Mouse (Mus musculus) v-Abl transformed pro-B cells (cell line): ENCODE data around the gene Cdc26.

Experiments used
- in situ Hi-C, 2 experiments: fragments of 400-800 bp; cut with MboI; formaldehyde crosslinking; loops; one replicate each; pipeline ENCODE4 v1.15.1; 2025; ENCODE audit not compliant: unreplicated experiment in 2 of 2

Cdc26 gene

DNA sequence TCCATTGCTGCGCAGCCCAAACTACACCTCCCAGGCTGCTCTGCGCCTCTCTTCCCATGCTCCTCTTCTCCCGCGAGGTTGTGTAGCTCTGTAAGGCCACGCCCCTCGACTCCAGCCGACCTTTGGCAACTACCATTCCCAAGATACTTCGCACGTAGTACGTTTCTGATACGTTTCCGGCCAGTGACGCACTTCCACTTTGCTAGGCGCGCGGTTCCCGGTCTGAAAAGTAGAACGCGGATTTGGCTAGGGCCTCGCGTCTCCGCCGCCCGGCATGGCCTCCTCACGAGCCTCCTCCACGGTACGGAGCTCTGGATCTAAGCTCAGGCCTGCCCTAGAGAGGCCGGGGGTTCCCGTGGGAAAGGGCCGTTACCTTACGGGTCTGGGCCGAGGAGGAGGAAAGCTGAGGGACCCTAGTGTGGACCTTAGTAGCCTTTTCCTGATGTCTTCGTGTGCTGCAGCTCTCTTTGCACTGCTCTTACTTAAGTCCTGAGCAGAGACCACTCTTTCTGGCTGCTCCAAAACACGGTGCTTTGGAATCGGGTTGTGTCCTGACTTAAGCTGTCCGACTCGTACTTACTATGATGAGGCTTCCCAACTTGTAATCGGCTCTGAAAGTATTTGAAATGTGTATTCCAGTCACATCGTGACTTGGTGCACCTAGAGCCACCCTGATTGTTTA lies at the start of gene Cdc26, which contains the start of gene Prpf4:
Gene Cdc26, minus strand, starts transcription at position 42 of the 682 bp plus-strand sequence.
Gene Prpf4, plus strand, starts transcription at position 197 of the 682 bp plus-strand sequence.
- in situ Hi-C loops = loop anchor here in 1 of 2 experiments (10.0 kb wide), 1 partner anchor 124 kb away; no protein-coding TSS in a partner anchor

DNA sequence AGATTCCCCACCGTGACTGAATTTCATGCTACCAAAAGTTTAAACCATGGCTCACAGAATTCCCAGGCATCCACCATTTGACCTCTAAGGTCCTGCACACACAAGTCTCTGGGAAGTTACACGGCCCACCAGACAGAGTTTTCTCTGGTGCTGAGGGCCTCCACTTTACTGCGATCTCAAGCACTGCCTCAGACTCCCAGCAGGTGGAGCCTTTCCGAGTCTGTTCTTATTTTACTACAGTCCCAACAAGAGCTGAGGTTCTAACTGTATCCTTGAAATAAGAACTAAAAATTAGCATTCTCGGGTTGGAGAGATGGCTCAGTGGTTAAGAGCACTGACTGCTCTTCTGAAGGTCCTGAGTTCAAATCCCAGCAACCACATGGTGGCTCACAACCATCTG lies 46.6 kb upstream of the Cdc26 start:
- in situ Hi-C loops = no loop called here

DNA sequence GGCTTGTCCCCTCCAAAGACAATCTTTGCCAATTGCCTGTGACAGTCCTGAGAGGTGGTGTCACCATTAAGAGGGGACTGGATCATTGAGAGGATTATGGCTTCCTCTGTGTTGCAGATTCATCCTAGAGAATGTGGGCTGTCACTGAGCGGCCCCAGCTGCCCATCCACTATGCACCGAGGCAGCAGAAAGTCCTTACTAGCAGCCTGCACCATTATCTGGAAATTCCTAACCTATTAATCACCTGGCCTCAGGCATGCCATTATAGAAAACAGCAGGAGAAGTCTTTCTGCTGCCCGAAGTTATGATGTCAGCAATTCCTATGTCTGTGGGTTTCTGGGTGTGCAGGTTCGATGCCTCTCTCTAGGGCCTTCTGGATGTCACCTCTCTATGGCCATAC lies 32.5 kb upstream of the Cdc26 start:
- in situ Hi-C loops = no loop called here

DNA sequence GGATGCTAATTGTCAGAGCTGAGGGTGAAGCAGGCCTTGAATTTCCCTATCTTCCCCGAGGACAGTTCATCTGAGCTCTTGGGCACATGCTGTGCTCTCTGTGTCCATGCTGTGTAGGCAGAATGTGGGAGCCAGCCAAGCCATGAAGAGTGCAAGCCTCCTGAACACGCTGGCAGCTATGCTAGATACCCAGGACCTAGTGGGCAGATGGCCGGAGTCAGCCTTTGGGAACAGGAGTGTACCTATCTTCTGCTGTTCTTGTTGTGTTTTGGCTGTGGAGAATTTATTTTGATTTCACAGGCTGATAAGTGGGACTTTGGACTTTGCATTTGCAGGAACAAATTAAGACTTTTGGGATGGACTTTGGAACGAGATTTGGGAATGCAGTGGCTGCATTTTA lies 32.1 kb upstream of the Cdc26 start:
- in situ Hi-C loops = no loop called here

DNA sequence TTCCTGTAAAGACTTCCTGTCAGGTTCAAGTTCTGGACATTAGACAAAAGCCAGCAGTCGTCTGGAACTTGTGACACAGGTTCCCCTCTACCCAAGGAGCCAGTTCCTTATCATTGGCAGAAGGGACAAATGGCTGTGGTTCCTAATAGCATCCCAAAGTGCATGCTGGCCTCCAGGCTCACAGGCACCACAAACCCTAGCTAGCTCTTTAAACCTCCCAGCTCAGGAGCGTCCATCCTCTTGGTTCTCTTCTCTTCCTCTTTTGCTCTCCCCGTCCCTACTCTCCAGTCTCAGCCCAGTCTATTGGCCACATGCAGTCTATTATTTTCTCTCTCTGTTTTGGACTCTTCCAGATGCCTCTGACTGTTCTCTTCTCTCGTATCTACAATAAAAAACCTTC lies 31.4 kb upstream of the Cdc26 start:
- in situ Hi-C loops = no loop called here

DNA sequence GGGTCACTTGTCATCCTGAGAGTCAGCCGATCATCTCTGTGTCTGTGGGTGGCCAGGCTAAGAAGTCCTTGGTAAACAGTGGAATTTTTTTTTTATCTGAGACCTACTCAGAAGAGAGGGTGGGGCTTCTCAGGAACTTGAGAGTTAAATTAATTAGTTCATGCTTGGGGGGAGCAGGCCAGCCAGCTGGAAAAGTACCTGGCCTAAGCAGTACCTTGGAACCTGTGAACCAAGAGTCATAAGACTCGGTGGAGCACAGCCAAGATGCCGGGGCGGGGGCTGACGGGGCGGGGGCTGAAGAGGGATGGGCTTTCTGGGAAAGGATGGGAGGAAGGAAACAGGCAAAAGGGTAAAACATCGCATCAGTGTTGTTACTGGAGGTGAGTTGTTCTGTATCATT lies 29.4 kb upstream of the Cdc26 start:
- in situ Hi-C loops = no loop called here

DNA sequence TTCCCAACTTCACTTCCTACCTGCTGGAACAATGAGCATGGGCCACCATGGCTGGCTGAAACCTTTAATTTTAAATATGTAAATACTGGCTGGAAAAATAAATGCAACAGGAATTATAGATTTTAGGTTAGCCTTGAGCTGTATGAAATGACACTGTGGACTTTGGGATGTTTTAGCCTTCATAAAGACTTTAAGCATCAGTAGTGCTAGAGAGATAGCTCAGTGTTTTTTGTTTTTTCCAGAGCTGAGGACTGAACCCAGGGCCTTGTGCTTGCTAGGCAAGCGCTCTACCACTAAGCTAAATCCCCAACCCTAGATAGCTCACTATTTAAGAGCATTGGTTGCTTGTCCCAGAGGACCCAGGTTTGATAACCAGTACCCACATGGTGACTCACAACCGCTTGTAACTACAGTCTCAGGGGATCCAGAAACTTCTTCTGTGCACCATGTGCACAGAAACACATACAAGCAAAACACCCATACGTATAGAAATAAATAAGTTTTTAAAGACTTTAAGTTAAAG lies 28.9 kb upstream of the Cdc26 start:
- in situ Hi-C loops = no loop called here

DNA sequence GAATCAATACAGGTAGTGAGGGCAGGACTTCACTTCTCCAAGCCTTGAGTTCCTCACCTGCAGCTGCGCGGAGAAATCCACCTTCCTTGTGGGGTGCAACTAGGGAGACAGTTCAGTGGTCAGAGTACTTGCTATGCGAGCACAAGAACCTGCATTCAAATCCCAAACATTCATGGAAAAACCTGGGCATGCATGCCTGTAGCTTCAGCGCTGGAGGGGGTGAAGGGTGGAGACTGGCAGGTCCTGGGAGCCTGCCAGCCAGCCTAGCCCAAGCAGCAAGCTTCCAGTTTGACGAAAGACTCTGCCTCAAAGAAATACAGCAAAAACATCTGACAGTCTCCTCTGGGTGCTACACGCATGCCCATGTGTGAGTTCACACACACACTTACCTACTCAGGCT lies 26.6 kb upstream of the Cdc26 start, which contains the start of gene Rnf183:
Gene Rnf183, minus strand, starts transcription at position 172 of the 400 bp plus-strand sequence.
- in situ Hi-C loops = no loop called here

DNA sequence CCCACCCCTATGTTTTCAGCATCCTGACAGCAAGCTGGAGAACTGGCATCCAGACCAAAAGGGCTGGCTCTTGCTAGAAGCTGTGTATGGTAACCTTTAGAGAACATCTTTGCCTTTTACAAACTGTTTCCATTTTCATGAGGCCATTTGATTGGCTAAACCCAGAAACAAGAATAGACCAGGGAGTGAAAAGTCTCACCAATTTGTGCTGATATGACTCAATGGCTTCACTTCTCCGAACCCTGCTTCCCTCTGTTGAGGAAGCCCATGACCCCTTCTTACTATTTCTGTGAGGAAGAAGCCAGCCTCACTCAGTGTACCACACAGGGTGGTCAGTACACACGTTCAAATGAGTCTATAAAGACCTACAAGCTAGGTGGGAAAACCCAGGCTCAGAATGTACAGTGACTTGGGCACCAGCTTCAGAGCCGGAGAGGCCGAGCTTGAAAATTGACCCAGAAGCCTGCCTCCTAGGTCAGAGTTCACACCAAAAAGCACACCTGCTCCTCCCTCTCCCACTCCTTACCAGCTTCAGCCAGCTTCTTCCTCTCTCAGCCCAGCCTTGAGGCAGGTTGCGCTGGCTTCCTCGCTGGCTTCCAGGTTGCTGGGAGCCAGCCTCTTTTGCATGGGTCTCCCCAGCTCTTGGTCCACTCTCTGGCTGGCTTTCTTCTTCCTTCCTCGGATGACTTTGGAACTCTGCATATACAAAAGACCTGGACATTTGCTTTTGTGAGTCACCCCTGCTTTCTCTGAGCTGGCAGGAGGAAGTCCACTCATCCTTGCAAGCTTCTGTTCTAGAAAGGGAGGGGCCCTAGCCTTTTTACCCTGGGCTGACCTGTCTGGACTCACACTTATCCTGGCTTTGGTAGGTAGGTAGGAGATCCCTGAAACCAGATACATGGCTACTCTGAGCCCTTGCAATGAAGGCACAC lies 25.8 kb upstream of the Cdc26 start:
- in situ Hi-C loops = no loop called here

DNA sequence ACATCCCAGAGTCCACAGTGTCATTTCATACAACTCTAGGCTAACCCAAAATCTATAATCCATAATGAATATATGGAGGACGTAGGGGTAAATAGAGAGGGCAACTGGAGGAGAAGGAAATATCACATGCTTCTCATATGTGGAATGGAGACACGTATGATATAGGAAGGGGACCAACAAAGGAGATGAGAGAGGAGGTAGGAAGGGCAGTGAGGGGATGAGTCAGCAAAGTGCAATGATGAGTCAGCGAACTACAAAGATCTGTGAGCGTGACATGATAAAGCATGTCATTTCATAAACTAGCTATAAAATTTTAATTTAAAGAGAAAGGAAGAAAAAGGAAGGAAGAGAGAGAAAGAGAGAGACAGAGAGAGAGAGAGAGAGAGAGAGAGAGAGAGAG lies 23.1 kb upstream of the Cdc26 start:
- in situ Hi-C loops = no loop called here

DNA sequence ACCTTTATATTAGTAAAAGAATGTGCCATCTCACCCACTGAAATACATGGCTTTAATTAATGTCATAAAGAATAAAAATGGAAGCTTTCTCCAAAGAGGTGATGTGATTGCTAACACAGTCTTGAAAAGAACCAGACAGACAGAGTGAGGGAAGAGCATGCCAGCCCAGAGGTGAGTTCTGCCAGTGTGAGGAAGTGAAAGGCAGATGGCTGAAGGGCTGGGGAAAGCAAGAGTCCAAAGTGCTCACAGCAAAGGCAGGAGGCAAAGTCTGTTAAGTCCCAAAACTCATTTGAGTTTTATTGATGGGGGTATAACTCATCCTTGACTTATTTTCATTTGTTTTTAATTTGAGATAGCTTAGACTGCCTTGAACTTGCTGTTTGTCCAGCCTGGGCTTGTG lies 22.2 kb upstream of the Cdc26 start:
- in situ Hi-C loops = no loop called here

DNA sequence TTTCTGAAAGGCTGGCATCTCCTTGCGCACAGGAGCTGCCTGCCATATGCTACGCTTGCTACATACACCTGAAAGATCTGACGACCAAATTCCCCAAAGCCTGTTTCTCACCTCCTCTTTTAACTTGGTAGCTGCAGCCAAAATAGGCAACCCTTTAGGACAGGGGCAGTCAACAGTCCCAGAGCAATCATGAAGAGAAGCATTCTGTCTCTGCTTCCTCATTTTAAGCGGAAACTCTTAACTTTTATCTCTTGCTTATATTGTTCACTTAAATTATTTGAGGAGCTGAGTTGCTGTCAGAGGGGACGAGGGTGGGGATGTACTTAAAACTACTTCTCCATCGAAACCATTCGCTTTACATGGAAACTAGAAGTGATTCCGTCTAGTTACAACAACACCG lies 21.2 kb upstream of the Cdc26 start:
- in situ Hi-C loops = no loop called here

DNA sequence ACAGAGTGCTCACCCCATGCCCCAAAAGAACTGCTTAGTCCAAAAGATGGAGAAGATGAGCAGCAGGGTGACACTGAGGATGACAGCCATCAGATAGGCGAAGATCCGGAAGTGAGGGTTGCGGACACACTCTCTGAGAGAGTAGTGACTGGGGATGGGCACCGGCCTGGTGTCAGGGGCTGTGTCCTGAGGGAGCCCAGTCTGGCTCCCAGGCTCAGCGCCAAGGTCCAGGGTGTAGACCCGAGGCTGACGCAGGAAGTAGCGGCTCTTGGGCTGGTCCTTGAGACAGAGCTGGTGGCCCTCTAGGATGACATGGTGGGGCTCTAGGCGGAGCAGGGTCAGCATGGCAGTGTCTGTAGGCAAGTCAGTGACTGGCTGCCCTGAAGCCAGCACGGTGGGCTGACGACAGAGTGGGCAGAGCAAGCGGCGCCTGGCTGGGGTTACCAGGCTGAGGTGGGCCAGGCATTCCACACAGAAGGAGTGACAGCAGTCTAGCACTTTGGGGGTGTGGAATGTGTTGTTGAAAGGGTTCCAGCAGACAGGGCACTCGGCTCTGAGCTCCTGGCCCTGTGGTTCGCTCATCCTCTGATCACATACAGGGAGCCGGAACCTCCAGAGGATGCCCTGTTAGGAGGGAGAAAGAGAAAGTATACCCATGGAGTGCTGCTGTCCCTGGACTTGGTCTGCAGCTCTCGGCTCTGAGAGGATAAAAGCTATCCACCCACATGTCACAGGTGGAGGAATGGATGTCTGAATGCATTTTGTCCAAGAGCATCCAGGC lies 19.7 kb upstream of the Cdc26 start:
- in situ Hi-C loops = no loop called here

DNA sequence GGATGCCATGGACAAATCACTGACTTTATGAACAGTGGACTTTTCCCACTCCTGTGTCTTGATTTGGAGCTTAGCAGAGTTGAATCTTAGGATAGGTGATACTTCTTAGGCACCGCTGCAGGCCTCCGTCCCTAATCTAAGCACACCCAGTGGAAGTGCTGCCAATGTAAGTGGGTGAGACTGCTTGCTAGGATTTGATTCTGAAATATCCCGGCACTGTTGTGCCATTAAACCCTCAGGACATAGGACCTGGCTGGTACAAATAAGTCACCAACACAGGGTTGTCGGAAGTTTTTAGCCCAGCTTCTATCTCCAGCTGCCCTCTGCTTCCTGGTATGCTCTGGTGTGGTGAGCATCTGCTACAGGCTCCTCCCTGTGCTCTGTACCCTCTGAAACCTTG lies 17.4 kb upstream of the Cdc26 start:
- in situ Hi-C loops = no loop called here

DNA sequence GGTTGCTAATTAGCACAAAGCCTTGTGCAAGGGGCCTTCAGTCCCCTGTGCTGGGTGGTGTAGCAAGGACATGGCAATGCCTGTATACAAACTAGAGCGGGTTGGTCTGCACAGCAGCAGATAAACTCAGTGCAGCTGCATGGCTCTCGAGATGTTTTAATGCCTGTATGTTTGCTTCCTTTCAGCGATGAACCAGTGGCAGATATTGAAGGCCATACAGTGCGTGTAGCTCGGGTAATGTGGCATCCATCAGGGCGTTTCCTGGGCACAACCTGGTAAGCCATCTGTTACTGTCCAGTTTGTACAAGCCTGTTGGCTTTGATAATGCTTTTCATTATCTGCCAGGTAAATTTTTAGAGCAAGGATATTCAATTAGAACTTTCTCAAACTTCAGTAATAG lies 10.6 kb upstream of the Cdc26 start:
- in situ Hi-C loops = loop anchor here (5.0 kb wide), 2 partner anchors 93 to 98 kb away; partner anchors contain the start of gene Alad (in 1 of the 2)

DNA sequence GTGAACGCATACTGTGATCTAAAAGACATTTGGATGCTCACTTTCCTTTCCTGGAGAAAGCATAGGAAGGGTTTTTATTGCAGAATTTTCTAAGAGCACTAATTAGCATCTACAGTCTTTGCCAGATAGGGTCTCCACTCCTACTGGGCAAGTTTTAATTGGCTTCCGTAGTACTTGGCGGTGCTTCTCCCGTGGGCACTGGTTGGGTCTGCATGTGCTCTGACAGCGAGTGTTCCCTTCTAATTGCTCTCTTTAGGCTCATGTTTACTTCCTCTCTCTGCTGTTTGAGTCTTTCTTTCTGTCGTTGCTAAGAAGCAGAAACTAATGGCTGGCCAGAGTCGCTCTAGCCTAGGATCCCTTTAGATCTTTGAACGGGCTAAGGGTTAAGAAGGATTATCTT lies 10.0 kb upstream of the Cdc26 start:
- in situ Hi-C loops = loop anchor here (5.0 kb wide), 2 partner anchors 94 to 99 kb away; partner anchors contain the start of gene Alad (in 1 of the 2)

DNA sequence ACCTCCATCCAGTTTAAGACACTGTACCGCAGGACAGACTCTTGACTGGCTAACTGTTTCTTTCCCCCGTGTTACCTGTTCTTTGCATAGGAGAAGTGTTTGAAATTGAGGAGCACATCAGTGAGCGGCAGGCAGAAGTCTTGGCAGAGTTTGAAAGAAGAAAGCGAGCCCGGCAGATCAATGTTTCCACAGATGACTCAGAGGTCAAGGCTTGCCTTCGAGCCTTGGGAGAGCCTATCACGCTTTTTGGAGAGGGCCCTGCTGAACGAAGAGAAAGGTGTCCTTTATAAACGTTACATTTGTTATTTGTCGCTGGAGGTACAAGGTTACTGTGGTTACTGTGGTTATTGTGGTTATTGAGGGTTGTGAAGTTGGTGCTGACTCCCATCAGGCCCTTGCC lies 3.2 kb upstream of the Cdc26 start:
- in situ Hi-C loops = no loop called here

DNA sequence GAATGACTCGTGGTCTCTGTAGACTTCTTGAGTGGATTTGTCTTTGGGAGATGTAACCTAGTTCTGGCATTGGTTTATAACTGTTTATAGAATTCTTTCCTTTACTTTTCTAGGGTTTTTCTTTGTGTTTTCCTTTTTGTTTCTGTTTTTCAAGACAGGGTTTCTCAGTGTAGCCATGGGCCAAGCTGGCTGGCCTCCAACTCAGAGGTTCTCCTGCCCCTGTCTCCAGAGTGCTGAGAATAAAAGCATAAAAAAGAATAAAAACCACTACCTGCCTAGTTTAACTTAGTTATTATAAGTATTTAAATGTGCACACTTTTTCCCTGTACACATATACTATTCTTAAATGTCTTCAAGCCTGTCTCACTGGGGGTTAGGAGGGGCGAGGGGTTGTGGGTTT lies 1.9 kb upstream of the Cdc26 start:
- in situ Hi-C loops = no loop called here

DNA sequence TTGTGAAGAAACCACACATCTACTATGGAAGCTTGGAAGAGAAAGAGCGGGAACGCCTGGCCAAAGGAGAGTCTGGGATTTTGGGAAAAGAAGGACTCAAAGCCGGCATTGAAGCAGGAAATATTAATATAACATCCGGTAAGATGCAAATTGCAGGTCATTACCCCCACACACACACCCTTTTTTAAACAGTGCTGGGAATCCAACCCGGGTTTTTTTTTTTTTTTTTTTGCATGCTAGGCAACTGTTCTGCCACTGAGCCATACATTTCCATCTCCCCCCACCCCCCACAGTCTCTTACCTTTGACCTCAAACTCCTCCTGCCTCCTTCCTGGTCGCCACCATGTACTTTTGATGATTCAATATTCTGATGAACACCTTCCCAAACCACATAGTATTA lies 1.2 kb upstream of the Cdc26 start:
- in situ Hi-C loops = loop anchor here in 1 of 2 experiments (10.0 kb wide), 1 partner anchor 125 kb away; no protein-coding TSS in a partner anchor
